Mouse (Mus musculus): ENCODE data around the gene Adtrp.

DNA sequence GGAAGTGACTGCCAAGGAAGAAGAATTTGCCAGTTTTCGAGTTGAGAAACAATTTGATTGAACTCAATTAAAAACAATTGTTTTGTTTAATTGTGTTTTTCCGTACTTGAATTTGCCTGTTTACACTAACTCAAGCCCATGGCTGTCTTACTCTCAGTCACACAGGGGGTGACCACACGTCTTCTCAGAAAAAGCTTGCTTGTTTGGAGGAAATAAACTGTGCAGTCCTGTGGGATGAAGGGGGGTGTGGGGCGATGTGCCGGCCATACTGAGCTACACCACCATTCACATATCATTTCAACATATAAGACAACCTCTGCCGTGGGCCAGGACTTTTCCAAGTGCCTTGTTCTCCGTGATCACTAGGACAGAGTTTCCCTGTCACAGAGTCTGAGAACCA, 25.2 kb upstream of the Adtrp start:
- TF ChIP-seq POLR2A (IDR thresholded peaks at IDR 0.05; ENCODE audit: borderline replicate concordance, extremely low read depth, insufficient read depth, insufficient read length, poor library complexity, severe bottlenecking) (no peak), CTCF (IDR thresholded peaks at IDR 0.05; ENCODE audit: borderline replicate concordance, extremely low read depth, insufficient read depth, insufficient read length) (no peak)
